Mouse (Mus musculus) neural tube, embryonic 13.5 days (tissue): ENCODE measurements around the gene Efcab6. TPM values are rescaled to one million over a fixed set of nuclear protein-coding genes. Genes with fewer than 3 reads are reported as not detected.

Experiments
- ATAC-seq: fragments of 200-750 bp; cut with Nextera tagmentation; 2 replicates; pipeline ENCODE4 v1.8.0; 2017; ENCODE audit warnings: low read depth, mild to moderate bottlenecking, moderate TSS enrichment, moderate library complexity
- H3K27ac ChIP-seq: fragments of 300-500 bp; sonication (generic); replicated peaks from 2 replicates; pipeline ENCODE4 v1.5.1; 2015; ENCODE audit warnings: moderate library complexity, mild to moderate bottlenecking, inconsistent platforms
- H3K27me3 ChIP-seq: fragments of 300-500 bp; sonication (generic); 2 replicates; pipeline ENCODE4 v1.6.1; 2015; ENCODE audit warnings: mild to moderate bottlenecking, inconsistent platforms
- H3K36me3 ChIP-seq: fragments of 300-500 bp; sonication (generic); 2 replicates; pipeline ENCODE4 v1.6.1; 2015; ENCODE audit warnings: mild to moderate bottlenecking, inconsistent platforms
- H3K4me1 ChIP-seq: fragments of 300-500 bp; sonication (generic); replicated peaks from 2 replicates; pipeline ENCODE4 v1.6.1; 2015; ENCODE audit warnings: inconsistent platforms
- H3K4me2 ChIP-seq: fragments of 300-500 bp; sonication (generic); 2 replicates; pipeline ENCODE4 v1.6.1; 2015; ENCODE audit warnings: inconsistent platforms, mild to moderate bottlenecking, moderate library complexity
- H3K4me3 ChIP-seq: fragments of 300-500 bp; sonication (generic); 2 replicates; pipeline ENCODE4 v1.5.1; 2015; ENCODE audit warnings: mild to moderate bottlenecking, inconsistent platforms
- H3K9ac ChIP-seq: fragments of 300-500 bp; sonication (generic); 2 replicates; pipeline ENCODE4 v1.6.1; 2015; ENCODE audit warnings: moderate library complexity, mild to moderate bottlenecking, inconsistent platforms
- H3K9me3 ChIP-seq: fragments of 300-500 bp; sonication (generic); 2 replicates; pipeline ENCODE4 v1.6.1; 2016; ENCODE audit warnings: inconsistent platforms
- WGBS: fragments of 180-500 bp; shearing (Covaris S2); methylation state at CpG from one replicate; pipeline ENCODE4 v1.1.7; 2015; 5-methylcytosine and 5-hydroxymethylcytosine counted together
- polyA plus RNA-seq: library from polyadenylated mRNA; unstranded; fragments of >200 nt; fragmentation: Nextera tagmentation; extraction: Ambion mirVana; gene quantifications from 2 replicates; pipeline ENCODE4 v1.2.1, GENCODE M21; 2015

Gene Efcab6
- polyA plus RNA-seq, 1 experiment from 2014 or later, result 0.36 TPM

GRCm38 (mm10) chr15:83828011-83828410 lies 237.2 kb downstream of the Efcab6 start:
- Histone ChIP-seq H3K27ac (no peak overlapping the region), H3K9me3 (0 out of 2 replicates have a peak, but pooled peaks cover 2% of the 10 kb centered on the region), H3K4me1 (peaks cover 12% of the 10 kb centered on the region), H3K27me3 (no peaks in the 10 kb centered on the region), H3K36me3 (no peaks in the 10 kb centered on the region), H3K4me2 (no peak overlapping the region), H3K4me3 (no peak overlapping the region), H3K9ac (no peak overlapping the region)
- no peak for ATAC-seq
- 85% methylated on average over 8 of the region's 8 CpGs for WGBS

Other genes starting within 250 kb of the Efcab6 start
- gene Sult4a1, start 40.4 kb upstream of the Efcab6 start, polyA plus RNA-seq, result 87.0 and 97.2 TPM in 2 replicates
- not detected in 2 replicates for gene Pnpla5, start 57.8 kb upstream of the Efcab6 start, polyA plus RNA-seq
- 4.7 and 6.5 TPM in 2 replicates for gene Pnpla3, start 102.5 kb upstream of the Efcab6 start, polyA plus RNA-seq
- gene Samm50, start 126.9 kb upstream of the Efcab6 start, polyA plus RNA-seq, result 79.4 and 83.5 TPM in 2 replicates
- gene Parvb, start 166.7 kb upstream of the Efcab6 start, polyA plus RNA-seq, result 8.5 and 9.0 TPM in 2 replicates